Mouse (Mus musculus) adrenal gland, postnatal 14 days (tissue): ENCODE measurements around the gene Tecpr1. TPM values are rescaled to one million over a fixed set of nuclear protein-coding genes. Genes with fewer than 3 reads are reported as not detected.

Experiments used
- DNase-seq: peaks from one replicate; pipeline ENCODE4 v3.0.0; 2021; ENCODE audit warnings: mixed read lengths
- total RNA-seq: library from RNA; stranded (reverse); gene quantifications from 2 replicates; pipeline ENCODE4 v1.2.3, GENCODE M21; 2021

The Tecpr1 gene
- total RNA-seq, 1 experiment from 2014 or later: 79.1 TPM

DNA sequence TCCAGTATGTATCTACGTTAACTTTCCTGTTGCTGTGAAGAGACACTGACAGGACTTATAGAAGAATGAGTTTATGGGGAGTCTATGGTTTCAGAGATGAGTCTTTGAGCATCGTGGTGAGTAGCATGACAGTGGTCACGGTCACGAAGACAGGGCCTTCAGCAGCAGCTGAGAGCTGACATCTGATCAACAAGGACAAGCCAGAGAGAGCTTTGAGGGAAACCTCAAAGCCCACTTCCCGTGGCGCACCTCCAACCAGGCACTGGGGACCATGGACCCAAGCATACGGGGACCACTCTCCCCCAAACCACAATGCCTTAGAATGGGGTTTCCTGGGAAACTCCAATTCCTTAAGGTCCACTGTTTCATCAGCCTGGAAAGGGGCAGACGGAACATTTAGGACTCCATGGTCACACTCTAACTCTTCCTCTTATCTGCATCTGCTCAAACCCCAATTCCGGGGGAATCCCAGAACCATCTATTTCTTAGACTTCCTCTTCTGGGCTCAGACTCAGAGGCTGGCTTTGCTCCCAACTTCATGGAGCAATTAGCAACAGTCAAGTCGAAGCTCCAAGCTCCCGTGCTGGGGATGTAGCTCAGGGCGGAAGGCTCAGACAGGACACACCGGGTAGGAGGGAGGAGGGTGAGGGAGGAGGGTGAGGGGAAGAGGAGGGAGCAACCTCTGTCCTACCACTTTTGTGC is 28.6 kb upstream of the Tecpr1 start:
- DNase-seq: no peak

DNA sequence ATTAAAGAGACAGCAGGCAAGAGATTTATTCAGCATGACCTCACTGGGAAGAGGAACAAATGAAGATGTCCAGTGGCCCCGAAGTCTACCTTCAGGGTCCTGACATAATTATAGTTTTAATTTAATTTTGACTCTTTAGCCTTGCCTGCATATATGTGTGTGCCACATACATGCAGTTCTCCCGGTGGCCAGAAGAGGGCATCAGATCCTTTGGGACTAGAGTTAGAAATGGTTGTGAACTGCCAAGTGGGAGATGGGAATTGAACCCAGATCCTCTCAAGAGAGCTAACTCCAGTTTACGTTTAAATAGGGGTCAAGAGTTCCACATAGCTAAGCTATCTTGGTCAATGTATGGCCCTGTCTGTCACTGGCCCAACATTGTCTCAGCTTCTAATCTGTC is 26.5 kb upstream of the Tecpr1 start:
- DNase-seq: no peak

DNA sequence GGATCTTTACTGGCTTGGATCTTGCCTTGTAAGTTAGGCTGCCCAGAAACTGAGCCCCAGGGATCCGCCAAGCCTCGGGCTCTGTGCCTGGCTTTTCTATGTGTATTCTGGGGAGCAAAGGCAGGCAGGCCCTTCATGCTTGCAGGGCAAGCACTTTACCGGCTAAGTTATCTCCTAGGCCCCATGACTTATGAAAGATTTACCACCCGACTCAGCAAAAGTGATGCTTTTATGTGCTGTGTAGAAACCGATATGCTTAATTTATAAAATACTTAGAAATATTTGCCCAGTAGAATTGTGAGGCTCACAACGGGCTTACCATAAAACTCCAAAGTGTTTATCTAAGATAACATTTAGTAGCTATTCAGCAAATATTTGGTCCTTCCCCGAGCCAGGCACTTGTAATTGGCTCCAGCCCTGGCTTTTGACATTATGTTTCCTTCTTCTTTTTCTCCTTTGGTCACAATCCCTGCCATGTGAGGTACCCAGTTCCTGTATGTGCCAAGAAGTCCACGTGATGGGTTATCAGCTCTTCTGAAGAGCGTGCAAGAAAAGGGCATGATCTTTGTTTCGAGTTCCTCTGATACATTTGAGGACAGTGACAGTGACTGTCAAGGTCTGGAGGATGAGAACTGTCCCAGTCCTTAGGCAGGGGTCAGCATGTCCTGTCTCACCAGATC is 24.6 kb upstream of the Tecpr1 start:
- peak; percentile 53 for DNase-seq

DNA sequence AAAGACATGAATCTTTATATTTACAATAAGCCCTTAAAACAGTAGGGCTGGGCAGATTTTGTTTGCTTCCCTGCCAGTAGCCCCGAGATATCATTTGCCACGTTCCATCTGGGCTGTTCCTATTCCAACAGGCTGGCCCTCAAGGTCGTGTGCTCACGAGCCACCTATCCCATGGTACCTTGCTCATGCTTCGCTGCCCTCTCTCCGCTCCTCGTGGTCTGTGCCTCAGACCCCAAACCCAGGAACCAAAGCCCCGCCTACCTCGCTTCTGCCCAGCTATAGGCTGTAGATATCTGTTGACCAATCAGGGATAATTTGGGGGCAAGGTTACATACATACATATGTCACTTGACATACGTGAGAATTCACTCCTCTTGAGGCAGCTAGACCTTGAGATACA is 23.9 kb upstream of the Tecpr1 start:
- DNase-seq: no peak

DNA sequence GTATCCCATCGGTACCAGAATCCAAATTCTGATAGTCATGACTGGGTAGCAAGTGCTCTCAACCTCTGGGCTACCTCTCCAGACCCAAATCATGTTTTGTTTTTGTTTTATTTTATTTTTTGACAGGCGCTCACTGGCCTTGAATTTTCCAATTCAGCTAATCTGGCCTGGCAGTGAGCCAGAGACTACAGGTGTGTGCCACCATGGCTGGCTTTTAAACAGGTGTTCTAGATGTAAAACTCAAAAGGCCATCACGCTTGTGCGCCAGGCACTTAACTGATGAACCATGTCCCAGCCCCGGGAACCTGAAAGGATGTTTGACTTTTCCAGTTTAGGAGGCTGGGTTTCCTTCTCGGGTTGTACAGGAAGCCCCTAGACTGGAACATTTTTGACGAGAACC is 23.3 kb upstream of the Tecpr1 start:
- no peak for DNase-seq

DNA sequence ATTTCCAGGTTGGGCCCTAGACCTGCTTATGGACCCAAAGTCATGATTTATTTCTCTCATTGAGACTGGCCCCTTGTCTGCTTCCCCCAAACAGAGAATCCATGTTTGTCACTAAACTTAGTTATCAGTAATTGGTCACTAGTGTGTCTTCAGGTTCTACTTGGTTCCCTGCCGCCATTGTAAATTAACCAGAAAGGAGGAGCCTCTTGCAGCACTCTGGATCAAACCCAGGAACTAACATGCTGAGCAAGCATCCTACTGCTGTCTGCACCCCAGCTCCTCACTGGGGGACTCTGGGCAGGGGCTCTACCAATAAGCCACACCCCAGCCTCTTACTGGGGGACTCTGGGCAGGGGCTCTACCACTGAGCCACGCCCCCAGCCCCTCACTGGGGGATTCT is 22.2 kb upstream of the Tecpr1 start:
- no peak for DNase-seq

DNA sequence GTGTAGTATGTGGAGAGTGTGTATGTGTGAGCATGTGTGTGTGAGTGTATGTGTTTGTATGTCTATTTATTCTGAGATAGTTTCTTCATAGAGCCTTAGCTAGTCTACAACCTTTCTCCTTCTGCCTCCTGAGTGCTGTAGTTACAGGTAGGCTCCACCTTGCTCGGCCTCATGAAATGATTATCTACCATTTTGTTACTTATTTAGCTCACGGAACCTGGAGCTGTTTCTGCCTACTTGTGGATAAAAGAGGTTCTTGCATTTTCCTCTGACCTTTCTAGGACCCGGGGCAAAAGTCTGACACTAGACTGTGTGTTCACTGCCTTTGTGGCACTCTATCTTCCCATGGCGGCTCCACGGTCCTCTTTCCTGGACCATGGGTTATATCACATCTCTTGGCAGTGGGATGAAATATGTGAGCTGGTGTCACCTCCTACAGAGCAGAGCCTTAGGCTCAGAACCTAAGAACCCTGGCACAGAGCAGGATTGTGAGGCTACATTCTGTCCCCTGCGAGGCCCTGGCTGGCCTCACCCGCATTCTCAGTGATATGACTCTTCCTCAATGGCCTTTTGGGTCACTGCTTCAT is 20.6 kb upstream of the Tecpr1 start, which contains the start of gene Bri3:
Bri3 (plus strand) TSS at position 537 of the 587 bp plus-strand sequence.
- DNase-seq: no peak

DNA sequence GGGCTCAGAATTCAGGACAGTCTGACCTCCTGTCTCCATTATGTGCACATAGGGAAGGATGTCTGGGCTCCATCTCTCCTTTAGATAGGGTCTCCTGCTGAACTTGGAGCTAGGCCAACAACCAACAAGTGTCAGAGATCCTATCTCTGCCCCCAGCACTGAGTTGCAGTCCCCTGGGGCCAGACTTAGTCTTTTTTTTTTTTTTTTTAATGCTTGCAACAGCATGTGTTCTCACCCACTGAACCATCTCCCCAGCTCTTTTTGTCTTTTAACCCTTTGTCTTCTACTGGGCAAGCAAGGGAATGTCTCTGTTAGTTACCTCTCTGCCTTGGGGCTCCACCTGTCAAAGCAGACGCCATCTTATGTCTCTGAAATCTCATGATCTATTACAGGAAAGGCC is 15.6 kb upstream of the Tecpr1 start:
- no peak for DNase-seq

DNA sequence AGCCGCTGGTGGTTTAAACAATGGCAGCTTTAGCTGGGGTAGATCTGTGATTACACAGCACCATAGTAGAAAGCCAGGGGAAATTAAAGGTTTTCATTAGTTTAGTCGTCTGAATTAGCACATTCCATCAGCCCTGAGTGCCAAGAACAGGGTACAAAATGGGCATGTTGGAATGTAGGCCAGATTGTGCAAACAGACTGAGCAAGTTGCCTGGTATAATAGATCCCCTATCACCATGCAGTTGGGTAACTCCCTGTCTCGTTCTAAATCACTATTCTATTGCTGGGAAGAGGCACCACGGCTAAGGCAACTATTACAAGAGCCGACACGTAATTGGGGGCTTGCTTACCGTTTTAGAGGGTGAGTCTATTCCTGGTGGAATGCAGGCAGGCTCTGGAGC is 11.3 kb upstream of the Tecpr1 start:
- DNase-seq: no peak

DNA sequence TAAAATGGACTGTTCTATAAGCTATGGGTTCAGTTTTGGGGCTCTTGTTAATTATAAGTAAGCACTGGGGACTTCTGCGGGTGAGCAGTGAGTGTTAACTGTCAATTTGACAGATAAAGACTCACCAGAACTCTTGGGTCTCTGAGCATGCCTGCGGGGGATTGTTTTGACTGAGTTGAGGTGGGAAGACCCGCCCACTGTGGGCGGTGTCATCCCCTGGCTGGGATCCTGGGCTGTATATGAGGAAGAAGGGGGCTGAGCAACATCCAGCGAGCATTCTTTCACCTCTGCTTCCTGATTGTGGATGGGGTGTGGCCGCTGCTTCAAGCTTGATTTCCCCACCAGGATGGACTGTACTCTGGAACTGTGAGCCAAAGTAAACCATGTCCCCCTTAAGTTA is 10.8 kb upstream of the Tecpr1 start:
- DNase-seq: no peak

DNA sequence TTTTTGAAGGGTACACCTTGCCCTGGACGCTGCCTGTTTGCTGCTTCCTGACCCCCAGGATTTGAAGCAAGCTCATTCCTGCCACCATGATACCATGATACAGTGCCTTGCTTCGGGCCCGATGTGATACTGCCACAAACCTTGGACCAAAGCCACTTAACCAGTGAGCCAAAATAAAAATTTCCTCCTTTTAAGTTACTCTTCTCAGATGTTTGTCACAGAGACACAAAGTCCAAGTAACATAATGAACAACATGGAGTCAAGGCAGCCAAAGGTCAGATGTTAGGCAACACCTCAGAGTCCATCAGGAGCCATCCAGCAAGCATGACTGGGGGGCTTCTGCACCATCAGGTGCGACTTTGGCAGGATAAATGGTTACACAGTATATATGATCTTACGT is 9.1 kb upstream of the Tecpr1 start:
- no peak for DNase-seq

DNA sequence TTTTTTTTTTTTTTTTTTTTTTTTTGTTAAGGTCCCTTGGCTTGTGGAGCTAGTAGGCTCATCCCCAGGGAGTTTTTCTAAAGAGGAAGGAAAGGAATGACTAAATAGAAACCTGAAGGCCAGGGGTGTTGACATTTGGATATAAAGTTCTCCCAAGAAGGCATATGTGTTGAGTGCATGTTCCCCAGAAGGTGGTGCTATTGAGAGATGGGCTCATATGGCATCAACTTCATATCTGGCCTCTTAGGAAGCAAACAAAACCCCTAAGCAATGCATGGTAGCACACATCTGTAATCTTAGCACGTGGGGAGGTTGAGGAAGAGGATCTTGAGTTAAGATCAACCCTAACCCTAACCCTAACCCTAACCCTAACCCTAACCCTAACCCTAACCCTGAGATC is 8.0 kb upstream of the Tecpr1 start:
- DNase-seq: no peak

DNA sequence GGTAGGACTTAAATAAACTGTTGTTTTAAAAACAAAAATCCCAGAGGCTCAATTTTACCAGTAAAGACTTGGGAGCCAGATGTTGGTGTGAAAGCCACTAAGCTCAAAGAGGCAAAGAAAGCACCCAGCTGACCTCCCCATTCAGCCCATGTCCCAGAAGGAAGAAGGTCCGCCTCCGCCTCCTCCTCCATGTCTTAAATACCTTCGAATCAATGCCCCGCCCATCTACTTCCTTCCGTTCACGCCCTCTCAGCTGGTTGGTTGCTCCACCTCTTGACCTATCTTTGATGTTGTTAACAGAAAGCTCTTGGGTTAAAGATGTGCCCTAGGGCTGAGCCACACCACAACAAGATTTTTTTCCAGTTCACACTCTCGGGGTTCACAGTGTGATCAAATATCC is 6.8 kb upstream of the Tecpr1 start:
- DNase-seq: no peak

DNA sequence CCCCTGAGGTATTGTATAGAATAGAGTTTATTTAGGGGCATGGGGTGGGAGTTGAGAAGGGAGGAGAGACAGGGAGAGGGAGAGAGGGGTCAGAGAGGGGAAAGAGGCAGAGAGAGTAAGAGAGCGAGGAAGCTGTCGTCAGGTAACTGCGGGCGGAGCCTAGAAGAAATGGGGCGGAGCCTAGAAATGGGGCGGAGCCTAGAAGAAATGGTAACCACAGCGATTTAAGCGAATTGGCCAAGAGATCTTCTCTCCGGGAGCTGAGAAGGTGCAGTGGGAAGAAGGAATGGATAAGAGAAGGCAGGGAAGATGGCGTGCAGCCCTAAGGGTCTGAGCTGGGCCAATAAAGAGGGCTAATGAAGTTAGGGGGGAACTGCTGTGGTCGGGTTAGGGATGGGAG is 2.8 kb upstream of the Tecpr1 start:
- no peak for DNase-seq

DNA sequence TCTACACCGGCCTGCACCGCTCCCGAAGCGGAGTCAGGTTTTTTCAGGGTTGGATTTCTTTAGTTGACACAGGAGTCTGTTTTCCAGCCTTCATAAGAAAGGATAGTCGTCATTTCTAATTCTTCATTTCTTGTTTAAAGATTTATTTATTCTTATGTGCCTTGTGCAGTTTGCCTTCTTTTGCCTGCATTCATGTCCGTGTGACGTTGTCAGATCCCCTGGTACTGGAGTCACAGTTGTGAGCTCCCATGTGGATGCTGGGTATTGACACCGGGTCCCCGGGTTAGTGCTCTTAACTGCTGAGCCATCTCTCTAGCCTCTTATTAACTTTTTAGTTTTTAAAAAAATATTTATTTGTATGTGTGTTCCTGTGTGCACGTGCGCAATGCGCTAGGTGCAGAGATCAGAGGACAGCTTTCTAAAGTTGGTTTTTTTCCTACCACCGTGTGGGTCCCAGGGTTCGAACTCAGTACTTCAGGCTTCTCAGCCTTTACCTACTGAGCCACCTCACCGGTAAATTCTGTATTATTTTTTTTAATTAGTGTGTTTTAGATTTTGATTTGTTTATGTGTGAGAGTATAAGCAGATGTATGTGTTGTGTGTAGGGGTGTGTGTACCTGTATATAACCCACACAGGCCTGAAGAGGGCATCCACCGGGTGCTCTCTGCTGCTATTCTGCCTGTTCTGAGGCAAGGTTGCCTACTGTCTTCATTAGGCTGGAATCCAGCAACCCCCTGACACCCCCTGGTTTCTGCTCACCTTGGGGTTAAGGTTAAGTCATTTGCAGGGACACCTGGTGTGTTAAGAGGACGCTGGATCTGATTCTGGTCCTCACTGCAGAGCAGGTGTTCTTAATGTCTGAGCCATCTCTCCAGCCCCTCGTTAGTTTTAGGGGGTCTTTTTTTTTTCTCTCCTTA is 743 bp upstream of the Tecpr1 start:
- no peak for DNase-seq

DNA sequence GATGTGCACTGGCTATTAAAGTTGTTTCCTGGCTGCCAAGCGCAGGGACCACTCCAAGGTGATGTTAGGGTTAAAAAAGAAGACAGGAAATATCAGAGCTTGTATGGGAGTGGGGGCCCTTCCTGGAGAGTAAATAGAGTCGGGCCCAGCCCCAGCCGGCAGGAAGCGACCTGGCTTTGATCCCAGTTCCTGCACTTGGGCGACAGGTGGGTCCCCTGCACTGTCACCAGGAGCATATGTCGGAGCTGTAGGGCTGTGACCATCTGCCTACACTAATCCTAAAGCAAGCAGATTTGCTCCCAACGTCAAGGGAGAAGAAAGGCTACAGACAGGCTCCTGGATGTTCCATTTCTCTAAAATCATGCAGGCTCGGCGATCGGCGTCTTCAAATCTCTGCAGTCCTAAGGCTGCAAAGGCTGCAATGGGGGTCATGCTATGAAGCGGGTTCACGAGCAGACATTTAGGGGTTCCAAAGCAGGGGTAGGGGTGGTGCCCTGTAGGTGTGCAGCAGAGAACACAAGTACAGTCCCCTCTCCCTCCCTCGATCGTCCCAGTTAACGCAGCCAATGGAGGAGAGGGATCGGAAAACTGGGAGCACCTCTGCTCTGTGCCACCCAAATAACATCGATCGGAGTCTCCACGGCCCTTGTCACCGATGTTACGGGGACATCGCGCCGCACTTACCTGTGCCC is 458 bp downstream of the Tecpr1 start:
- peak; percentile 72 for DNase-seq

DNA sequence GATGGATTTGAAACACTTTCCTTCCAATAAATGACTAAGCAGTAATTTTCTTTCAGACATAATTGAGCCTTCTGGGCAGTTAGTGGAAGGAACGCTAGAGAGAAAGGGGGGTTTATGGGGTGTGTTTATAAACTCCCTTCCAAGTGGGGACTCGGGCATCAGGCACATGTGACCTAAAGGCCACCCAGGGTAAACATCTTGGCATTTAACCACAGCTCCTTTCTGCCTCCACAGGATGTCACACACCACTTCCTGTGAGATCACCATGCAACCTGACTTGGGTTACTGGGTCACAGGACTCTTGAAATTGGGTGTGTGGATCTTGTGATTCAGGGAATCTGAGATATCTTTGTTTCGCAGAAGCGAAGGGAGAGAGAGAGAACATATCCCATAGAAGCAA is 2.1 kb downstream of the Tecpr1 start:
- peak; percentile 63 for DNase-seq

DNA sequence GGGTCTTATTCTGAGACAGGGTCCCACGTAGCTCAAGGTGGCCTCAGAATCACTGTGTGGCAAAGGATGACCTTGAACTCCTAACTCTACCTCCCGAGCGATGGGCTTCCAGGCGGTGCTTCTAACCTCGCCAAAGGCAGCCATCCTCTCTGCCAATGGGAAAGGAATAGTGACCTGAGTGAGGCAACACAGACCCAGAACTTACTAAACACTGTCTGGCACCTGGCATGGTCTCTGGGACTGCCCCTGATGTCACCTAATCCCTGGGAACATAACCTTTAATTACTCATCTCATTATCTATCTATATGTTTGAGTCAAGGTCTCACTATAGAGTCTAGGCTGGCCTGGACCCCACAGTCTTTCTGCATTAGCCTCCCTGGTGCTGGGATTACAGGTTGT is 3.5 kb downstream of the Tecpr1 start:
- DNase-seq: no peak

DNA sequence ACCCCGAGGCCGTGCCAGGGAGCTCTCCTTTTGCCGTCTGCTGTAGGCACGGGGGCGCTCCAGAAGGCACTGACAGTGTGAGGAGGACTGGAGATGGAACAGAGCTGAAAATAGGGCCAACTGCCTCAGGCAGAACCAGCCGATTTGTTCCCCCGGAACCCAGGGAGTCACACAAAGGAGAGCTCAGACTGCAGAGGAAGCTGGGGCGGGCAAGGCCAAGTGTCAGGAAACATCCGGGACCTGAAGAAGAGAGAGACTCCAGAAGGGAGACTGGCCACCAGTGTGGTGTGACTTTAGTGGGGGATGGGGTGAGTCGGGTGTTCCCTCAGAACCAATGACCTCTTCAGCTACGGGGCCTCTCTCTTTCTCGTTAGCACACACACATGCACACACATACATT is 4.1 kb downstream of the Tecpr1 start:
- peak; percentile 43 for DNase-seq

DNA sequence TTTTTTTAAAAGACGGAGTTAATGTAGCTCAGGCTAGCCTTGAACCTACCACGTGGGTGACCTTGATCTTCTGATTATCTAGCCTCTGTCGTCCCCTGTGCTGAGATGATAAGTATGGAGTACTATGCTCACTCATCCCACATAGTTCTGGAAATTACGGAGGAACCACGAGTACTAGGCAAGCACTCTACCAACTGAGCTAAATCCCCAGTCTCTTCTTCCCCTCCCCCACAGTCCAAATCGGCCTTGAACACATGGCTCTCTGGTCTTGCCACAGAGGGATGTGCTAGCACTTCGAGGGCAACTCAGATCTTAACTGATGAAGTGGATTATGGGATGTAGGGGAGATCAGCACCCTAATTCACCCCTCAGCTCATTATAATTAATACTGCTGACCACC is 5.4 kb downstream of the Tecpr1 start:
- DNase-seq: peak; percentile 61

DNA sequence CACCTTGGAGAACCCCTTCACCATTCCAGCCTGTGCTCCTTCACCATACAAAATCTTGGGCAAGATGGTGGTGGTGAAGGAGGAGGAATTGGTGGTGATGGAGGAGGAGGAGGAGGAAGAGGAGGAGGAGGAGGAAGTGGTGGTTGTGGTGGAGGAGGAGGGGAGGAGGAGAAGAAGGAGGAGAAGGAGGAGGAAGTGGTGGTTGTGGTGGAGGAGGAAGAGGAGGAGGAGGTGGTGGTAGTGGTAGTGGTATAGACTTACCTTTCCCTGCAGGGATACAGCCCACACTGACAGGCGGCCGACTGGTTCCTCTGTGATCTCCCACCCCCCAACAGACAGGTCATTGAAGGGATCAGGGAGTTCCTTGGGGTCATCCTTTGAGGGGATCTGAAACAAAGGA is 7.4 kb downstream of the Tecpr1 start:
- no peak for DNase-seq

DNA sequence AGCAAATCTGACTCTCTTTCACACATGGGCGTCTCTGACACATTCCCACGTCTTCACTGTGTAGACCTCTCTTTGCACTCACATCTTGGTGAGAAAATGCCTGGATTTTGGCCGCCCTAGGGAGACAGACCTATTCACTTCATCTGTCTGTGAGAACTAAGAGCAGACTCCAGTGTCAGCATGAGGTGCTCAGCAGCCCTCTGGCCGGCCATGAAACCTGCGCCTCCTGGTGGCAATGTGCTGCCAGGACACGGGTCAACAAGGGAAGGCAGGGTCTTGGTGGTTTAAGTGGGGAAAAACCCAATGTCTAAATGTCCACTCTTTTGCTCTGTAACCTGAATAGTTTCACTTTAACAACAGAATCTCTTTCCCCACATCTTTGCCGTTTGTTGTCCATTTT is 9.0 kb downstream of the Tecpr1 start:
- DNase-seq: peak; percentile 82
